Mouse (Mus musculus) liver, postnatal 0 days (tissue): ENCODE data around the gene Apoh.

Source experiments
- CTCF ChIP-seq: sonication (generic); IDR thresholded peaks from 2 replicates; pipeline ENCODE4 v1.5.1; 2016; ENCODE audit warnings: antibody characterized with exemption, low read depth
- EP300 ChIP-seq: IDR thresholded peaks from 2 replicates; pipeline ENCODE4 v1.6.1; 2016; ENCODE audit warnings: antibody characterized with exemption, low read depth, mild to moderate bottlenecking

- TF ChIP-seq CTCF (no peak), EP300 (peak; percentile 18; the same call in 1 of the 2 replicates)
These were observed 41.9 kb downstream of the Apoh start for GRCm38 (mm10) chr11:108384920-108385665.
